Mouse (Mus musculus) kidney, adult 2 months (tissue): ENCODE data around the gene Anln.

Experiments used
- CTCF ChIP-seq: fragments of 200-500 bp; conservative IDR thresholded peaks from 2 replicates; pipeline ENCODE4 v1.5.1; 2011; ENCODE audit warnings: low read depth, mild to moderate bottlenecking, control low read depth, low read length, moderate library complexity, mixed read lengths; ENCODE audit not compliant: insufficient read depth, insufficient read length
- POLR2A ChIP-seq: fragments of 200-500 bp; IDR thresholded peaks from one replicate; pipeline ENCODE4 v1.6.1; 2011; ENCODE audit warnings: low read depth, low read length, control low read depth

GRCm38 (mm10) chr9:22360916-22361315, 28.1 kb downstream of the Anln start:
- TF ChIP-seq CTCF, result no peak
- TF ChIP-seq POLR2A, result no peak
